Mouse (Mus musculus) midbrain, embryonic 11.5 days (tissue): ENCODE results near the gene Tat. TPM values are rescaled to one million over a fixed set of nuclear protein-coding genes. Genes with fewer than 3 reads are reported as not detected.

Experiments used
- ATAC-seq: fragments of 200-750 bp; cut with Nextera tagmentation; 2 replicates; pipeline ENCODE4 v1.8.0; 2017; ENCODE audit warnings: moderate TSS enrichment, moderate library complexity; ENCODE audit not compliant: low FRiP score
- DNase-seq: peaks from one replicate; pipeline ENCODE4 v3.0.0; 2015; ENCODE audit warnings: low spot score; ENCODE audit errors: missing footprints
- H3K27ac ChIP-seq: fragments of 300-500 bp; sonication (generic); 2 replicates; pipeline ENCODE4 v1.5.1; 2014; ENCODE audit warnings: low read depth, low read length
- H3K27me3 ChIP-seq: fragments of 300-500 bp; sonication (generic); 2 replicates; pipeline ENCODE4 v1.6.1; 2014; ENCODE audit warnings: mild to moderate bottlenecking, low read length, moderate library complexity, mixed read lengths; ENCODE audit not compliant: control insufficient read depth, insufficient read depth
- H3K36me3 ChIP-seq: fragments of 300-500 bp; sonication (generic); 2 replicates; pipeline ENCODE4 v1.6.1; 2014; ENCODE audit warnings: mild to moderate bottlenecking, low read length, moderate library complexity, mixed read lengths; ENCODE audit not compliant: control insufficient read depth, insufficient read depth
- H3K4me1 ChIP-seq: fragments of 300-500 bp; sonication (generic); 2 replicates; pipeline ENCODE4 v1.6.1; 2014; ENCODE audit warnings: low read length; ENCODE audit not compliant: control insufficient read depth, insufficient read depth
- H3K4me2 ChIP-seq: fragments of 300-500 bp; sonication (generic); 2 replicates; pipeline ENCODE4 v1.6.1; 2014; ENCODE audit warnings: mild to moderate bottlenecking, moderate library complexity
- H3K4me3 ChIP-seq: fragments of 300-500 bp; sonication (generic); 2 replicates; pipeline ENCODE4 v1.5.1; 2014; ENCODE audit warnings: low read depth, low read length
- H3K9ac ChIP-seq: fragments of 300-500 bp; sonication (generic); 2 replicates; pipeline ENCODE4 v1.6.1; 2014; ENCODE audit warnings: low read length
- H3K9me3 ChIP-seq: fragments of 300-500 bp; sonication (generic); 2 replicates; pipeline ENCODE4 v1.6.1; 2016; ENCODE audit warnings: low read length; ENCODE audit not compliant: control insufficient read depth
- WGBS: fragments of 180-500 bp; shearing (Covaris S2); extraction: QIAGEN DNeasy Blood & Tissue Kit; methylation state at CpG from one replicate; pipeline ENCODE4 v1.1.7; 2014; 5-methylcytosine and 5-hydroxymethylcytosine counted together
- polyA plus RNA-seq: library from polyadenylated mRNA; unstranded; fragments of >200 nt; fragmentation: Nextera tagmentation; extraction: Ambion mirVana; gene quantifications from 2 replicates; pipeline ENCODE4 v1.2.1, GENCODE M21; 2014

Gene Tat
- polyA plus RNA-seq, 1 experiment from 2014 or later: not detected

DNA sequence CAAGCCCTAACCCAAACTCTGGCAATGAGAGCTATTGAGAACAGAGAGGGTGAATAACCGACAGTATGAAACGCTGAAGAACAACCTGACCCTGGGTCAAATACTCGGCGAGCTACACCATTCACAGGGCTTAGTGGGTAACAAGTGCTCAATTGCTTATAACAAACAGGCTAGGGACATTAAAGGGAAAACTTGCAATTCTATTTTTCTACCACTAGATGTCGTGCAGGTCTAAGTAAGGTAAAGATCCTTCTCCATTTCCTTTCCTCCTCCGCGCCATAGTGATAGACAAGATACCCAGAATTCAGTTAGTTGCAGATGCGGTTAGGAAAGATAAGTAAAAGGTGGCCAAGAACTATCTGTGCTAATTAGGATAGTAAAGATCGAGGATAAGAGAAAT is 19.9 kb upstream of the Tat start:
- peak; percentile 92 for DNase-seq
- Histone ChIP-seq H3K9me3 (no peaks in the 10 kb centered on the region; the same call in 1 of the 2 replicates), H3K9ac (no peak overlapping the region), H3K27me3 (peaks cover 4% of the 10 kb centered on the region; the same call in 1 of the 2 replicates), H3K36me3 (no peaks in the 10 kb centered on the region), H3K4me3 (no peak overlapping the region), H3K4me2 (no peak overlapping the region), H3K4me1 (no peaks in the 10 kb centered on the region), H3K27ac (no peak overlapping the region)
- no peak for ATAC-seq
- 9% methylated on average over 9 of the region's 9 CpGs for WGBS

DNA sequence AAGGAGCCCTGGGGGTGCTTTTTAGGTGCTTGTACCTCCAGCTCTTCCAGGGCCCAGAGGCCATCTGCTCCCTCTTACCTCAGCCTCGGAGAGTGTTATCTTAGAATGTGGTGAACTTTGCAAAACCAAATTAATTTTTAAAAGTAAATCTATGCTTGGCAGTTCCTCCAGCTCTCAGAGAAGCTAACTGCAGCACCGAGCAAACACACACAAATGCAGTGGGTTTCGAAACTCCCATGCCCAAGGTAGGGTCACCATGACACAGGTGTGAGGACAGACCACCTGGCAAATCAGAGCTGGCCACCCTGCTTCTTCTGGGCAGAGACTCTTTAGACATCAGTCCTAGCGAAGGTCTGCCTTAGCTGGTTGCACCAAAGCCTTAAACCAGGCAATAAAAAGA is 17.3 kb upstream of the Tat start:
- 84% methylated on average over 4 of the region's 4 CpGs for WGBS
- ATAC-seq (no peak), DNase-seq (no peak)
- Histone ChIP-seq H3K27me3 (peaks cover 4% of the 10 kb centered on the region; the same call in 1 of the 2 replicates), H3K4me3 (no peak overlapping the region), H3K36me3 (no peaks in the 10 kb centered on the region), H3K9ac (no peak overlapping the region), H3K9me3 (no peaks in the 10 kb centered on the region; the same call in 1 of the 2 replicates), H3K4me1 (no peaks in the 10 kb centered on the region), H3K27ac (no peak overlapping the region), H3K4me2 (no peak overlapping the region)

GRCm38 (mm10) chr8:109979339-109979738 is 10.9 kb upstream of the Tat start:
- H3K36me3 ChIP-seq: no peaks in the 10 kb centered on the region
- no peak overlapping the region for H3K9ac ChIP-seq
- H3K4me3 ChIP-seq: no peak overlapping the region
- ATAC-seq: no peak
- DNase-seq: no peak
- H3K27me3 ChIP-seq: no peaks in the 10 kb centered on the region
- no peak overlapping the region for H3K27ac ChIP-seq
- H3K9me3 ChIP-seq: no peaks in the 10 kb centered on the region; the same call in 1 of the 2 replicates
- no peaks in the 10 kb centered on the region for H3K4me1 ChIP-seq
- H3K4me2 ChIP-seq: no peak overlapping the region
- 73% methylated on average over 6 of the region's 6 CpGs for WGBS

DNA sequence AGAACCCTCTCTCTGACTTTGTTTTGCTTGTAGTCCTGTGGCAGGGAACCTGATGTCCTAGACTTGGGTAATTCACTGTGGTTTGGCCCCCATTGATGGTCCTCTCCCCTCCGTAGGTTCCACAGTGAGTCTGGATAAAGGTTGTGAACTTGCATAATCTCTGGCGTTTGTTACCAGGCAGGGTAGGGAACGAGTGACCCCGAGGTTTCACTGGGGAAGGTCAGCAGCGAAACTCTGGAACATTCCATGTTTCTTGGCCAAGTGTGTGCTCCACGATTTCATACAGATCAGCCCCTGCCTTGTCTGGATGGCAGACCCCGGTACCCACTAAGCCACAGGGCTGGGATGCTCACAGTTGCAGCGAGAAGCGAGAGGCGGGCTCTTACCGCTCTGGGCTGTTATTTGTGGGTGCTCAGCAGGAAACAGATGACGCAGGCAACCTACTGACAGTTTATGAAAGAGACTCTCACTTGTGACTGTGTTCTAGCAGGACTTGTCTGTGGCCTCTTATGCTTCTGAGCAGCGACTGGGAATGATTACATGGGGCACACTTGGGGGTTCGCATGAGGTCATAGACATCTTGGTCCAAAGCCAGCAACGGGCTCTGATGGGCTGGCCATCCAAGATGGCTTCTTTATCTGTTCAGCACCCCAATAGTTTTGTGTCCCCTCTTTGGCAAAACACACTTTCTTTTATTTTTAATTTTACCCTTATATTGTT is 7.7 kb upstream of the Tat start:
- no peak for ATAC-seq
- H3K4me1 ChIP-seq: no peaks in the 10 kb centered on the region
- WGBS: 75% methylated on average over 15 of the region's 15 CpGs

DNA sequence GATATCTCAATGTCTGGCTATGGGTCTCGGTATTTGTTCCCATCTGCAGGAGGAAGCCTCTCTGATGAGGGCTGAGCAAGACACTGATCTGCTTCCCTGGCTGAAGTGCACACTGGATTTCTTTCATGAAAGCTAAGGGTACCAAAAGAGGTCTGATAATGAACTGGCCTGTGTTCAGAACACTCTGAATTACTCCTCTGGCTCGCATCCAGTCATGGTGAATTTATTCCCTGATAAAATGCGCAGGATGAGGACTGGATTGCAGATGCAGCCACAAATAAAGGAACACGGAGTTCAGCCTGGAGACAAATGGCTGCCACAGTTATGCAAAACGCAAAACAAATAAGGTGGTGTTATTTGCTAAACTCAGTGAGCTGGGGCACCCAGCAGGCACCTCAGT is 6.3 kb upstream of the Tat start:
- ATAC-seq (no peak), DNase-seq (no peak)

More for the DNA sequence above, 7.7 kb upstream of the Tat start:
- no peaks in the 10 kb centered on the region for H3K27me3 ChIP-seq
- DNase-seq: no peak
- H3K4me2 ChIP-seq: no peak overlapping the region
- no peak overlapping the region for H3K4me3 ChIP-seq
- no peaks in the 10 kb centered on the region for H3K9me3 ChIP-seq
- no peaks in the 10 kb centered on the region for H3K36me3 ChIP-seq
- H3K9ac ChIP-seq: no peak overlapping the region
- no peak overlapping the region for H3K27ac ChIP-seq

DNA sequence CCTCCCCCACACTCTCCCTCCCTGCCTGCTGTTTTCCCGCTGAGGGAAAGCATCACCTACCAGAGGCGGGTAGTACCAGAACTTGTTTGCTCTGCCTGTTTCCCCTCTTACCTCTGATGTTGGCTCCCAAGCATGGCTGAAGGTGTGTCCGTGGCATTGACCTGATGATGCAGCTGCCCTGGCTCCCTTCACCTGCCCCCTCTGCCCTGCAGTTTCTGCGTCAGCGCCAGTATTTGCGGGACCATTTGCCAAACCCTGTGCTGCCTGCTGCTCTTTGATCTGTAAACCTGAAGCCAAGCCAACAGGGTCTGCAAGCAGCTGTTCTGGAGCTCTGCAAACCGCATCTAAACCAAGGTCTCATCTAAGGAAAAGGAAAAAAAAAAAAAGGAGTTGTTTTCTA is 3.9 kb upstream of the Tat start:
- WGBS: 81% methylated on average over 7 of the region's 7 CpGs
- Histone ChIP-seq H3K9me3 (no peaks in the 10 kb centered on the region), H3K4me3 (no peak overlapping the region), H3K4me2 (no peak overlapping the region), H3K36me3 (no peaks in the 10 kb centered on the region), H3K4me1 (no peaks in the 10 kb centered on the region), H3K27ac (no peak overlapping the region), H3K9ac (no peak overlapping the region), H3K27me3 (no peaks in the 10 kb centered on the region)
- ATAC-seq (no peak), DNase-seq (no peak)

More for the DNA sequence above, 6.3 kb upstream of the Tat start:
- no peaks in the 10 kb centered on the region for H3K4me1 ChIP-seq
- H3K9ac ChIP-seq: no peak overlapping the region
- no peaks in the 10 kb centered on the region for H3K36me3 ChIP-seq
- 46% methylated on average over 5 of the region's 5 CpGs for WGBS
- no peak overlapping the region for H3K4me3 ChIP-seq
- no peaks in the 10 kb centered on the region for H3K9me3 ChIP-seq
- H3K27me3 ChIP-seq: no peaks in the 10 kb centered on the region
- H3K4me2 ChIP-seq: no peak overlapping the region
- no peak overlapping the region for H3K27ac ChIP-seq

- H3K27me3 ChIP-seq: no peaks in the 10 kb centered on the region
- no peak overlapping the region for H3K9ac ChIP-seq
- no peak for ATAC-seq
- no peaks in the 10 kb centered on the region for H3K9me3 ChIP-seq
- WGBS: 90% methylated on average over 7 of the region's 7 CpGs
- H3K4me1 ChIP-seq: no peaks in the 10 kb centered on the region
- H3K4me2 ChIP-seq: no peak overlapping the region
- H3K36me3 ChIP-seq: no peaks in the 10 kb centered on the region
- no peak overlapping the region for H3K27ac ChIP-seq
- no peak for DNase-seq
- no peak overlapping the region for H3K4me3 ChIP-seq
These were observed 2.5 kb upstream of the Tat start for GRCm38 (mm10) chr8:109987776-109988175.

DNA sequence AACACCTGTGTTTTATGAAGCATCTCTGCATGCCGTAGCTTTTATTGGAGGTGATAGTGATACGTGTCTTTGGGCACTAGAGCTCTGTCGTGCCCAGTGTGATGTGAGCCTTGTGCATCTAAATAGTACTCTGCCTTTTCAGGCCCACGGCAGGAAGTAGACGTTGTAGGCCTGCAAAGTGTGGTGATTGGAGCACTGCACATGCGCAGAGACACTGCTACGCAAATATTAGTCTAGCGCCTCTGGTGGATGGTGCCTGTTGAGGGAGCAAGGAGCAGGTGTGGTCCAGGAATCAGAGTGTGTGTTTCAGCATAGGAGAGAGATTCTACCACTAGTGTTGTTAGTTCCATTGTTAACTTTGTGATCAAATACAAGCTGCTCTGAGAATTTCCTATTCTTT is 1.1 kb upstream of the Tat start:
- no peaks in the 10 kb centered on the region for H3K36me3 ChIP-seq
- no peaks in the 10 kb centered on the region for H3K27me3 ChIP-seq
- H3K4me1 ChIP-seq: no peaks in the 10 kb centered on the region
- no peak overlapping the region for H3K9ac ChIP-seq
- no peak overlapping the region for H3K4me3 ChIP-seq
- H3K9me3 ChIP-seq: no peaks in the 10 kb centered on the region
- H3K4me2 ChIP-seq: no peak overlapping the region
- DNase-seq (no peak), ATAC-seq (no peak)
- 91% methylated on average over 8 of the region's 8 CpGs for WGBS
- H3K27ac ChIP-seq: no peak overlapping the region

DNA sequence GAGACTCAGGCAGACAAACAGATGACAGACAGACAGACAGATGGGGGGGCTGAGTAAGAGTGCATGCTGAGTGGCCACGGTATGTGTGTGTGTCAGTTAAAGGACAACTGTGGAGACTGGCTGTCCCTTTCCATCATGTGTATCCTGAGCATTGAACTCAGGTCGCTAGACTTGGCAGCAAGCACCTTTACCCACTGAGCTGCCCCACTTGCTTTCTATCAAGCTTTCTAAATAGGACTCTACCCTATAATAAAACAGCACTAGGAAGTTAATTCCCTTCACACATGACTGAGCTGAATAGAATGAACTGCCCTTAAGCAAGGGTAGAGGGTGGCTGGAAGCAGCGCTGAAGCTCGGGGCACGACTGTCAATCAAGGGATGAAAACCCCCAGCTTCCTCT is 1.9 kb downstream of the Tat start:
- no peaks in the 10 kb centered on the region for H3K4me1 ChIP-seq
- H3K9me3 ChIP-seq: no peaks in the 10 kb centered on the region
- no peak overlapping the region for H3K4me3 ChIP-seq
- DNase-seq (no peak), ATAC-seq (no peak)
- H3K36me3 ChIP-seq: no peaks in the 10 kb centered on the region
- no peak overlapping the region for H3K27ac ChIP-seq
- 55% methylated on average over 5 of the region's 5 CpGs for WGBS
- H3K4me2 ChIP-seq: no peak overlapping the region
- H3K27me3 ChIP-seq: no peaks in the 10 kb centered on the region
- no peak overlapping the region for H3K9ac ChIP-seq
